Mouse (Mus musculus) CH12.LX (cell line): Measurements from ENCODE around the gene Rrnad1. TPM values are rescaled to one million over a fixed set of nuclear protein-coding genes. Genes with fewer than 3 reads are reported as not detected.

Experiments
- DNase-seq: peaks from one replicate; pipeline ENCODE4 v3.0.0-alpha.2; 2013; ENCODE audit errors: extremely low read depth
- H3K27ac ChIP-seq: 2 replicates; pipeline ENCODE4 v1.5.1; 2012; ENCODE audit warnings: low read depth, mild to moderate bottlenecking, control low read depth, moderate library complexity; ENCODE audit not compliant: insufficient read depth
- H3K27me3 ChIP-seq: replicated peaks from 2 replicates; pipeline ENCODE3; 2012; ENCODE audit warnings: inconsistent platforms
- H3K36me3 ChIP-seq, 2 experiments: replicated peaks in 1 of 2; 2 replicates each; pipeline versions ENCODE3 to v1.6.1; 2012; ENCODE audit warnings: inconsistent platforms in 1 of 2, low read length in 1 of 2, mild to moderate bottlenecking in 1 of 2, mixed read lengths in 1 of 2, moderate library complexity in 1 of 2; ENCODE audit not compliant: control insufficient read depth in 1 of 2, insufficient read depth in 1 of 2
- H3K4me1 ChIP-seq, 2 experiments: 2 replicates each; pipeline ENCODE4 v1.6.1; 2012; ENCODE audit warnings: inconsistent platforms in 1 of 2, moderate library complexity in 1 of 2; ENCODE audit not compliant: insufficient read depth in 2 of 2, control insufficient read depth in 1 of 2
- H3K4me2 ChIP-seq: 2 replicates; pipeline ENCODE4 v1.6.1; 2012; ENCODE audit warnings: low read depth, mild to moderate bottlenecking, control low read depth; ENCODE audit not compliant: poor library complexity, insufficient read depth, severe bottlenecking
- H3K4me3 ChIP-seq, 3 experiments: fragments of 150-350 bp in 1 of 3; sonication (generic) in 1 of 3; replicated peaks in 1 of 3; 2 replicates each; pipeline versions ENCODE3 to v1.5.1; 2011 to 2012; ENCODE audit warnings: low read depth in 2 of 3, low read length in 2 of 3, mild to moderate bottlenecking in 2 of 3, moderate library complexity in 2 of 3, control low read depth in 1 of 3, improper control_type of control experiment in 1 of 3, inconsistent platforms in 1 of 3, mixed read lengths in 1 of 3; ENCODE audit not compliant: poor library complexity in 1 of 3
- H3K79me2 ChIP-seq: replicated peaks from 2 replicates; pipeline ENCODE4 v1.6.1; 2012; ENCODE audit warnings: mild to moderate bottlenecking, moderate library complexity; ENCODE audit not compliant: control insufficient read depth, poor library complexity, insufficient read depth, severe bottlenecking; ENCODE audit errors: extremely low read depth
- H3K9ac ChIP-seq: 2 replicates; pipeline ENCODE4 v1.6.1; 2012; ENCODE audit warnings: low read depth, mild to moderate bottlenecking, control low read depth, moderate library complexity; ENCODE audit not compliant: insufficient read depth
- H3K9me3 ChIP-seq: replicated peaks from 2 replicates; pipeline ENCODE3; 2012; ENCODE audit warnings: low read length, inconsistent platforms, mixed read lengths
- CHD1 ChIP-seq: IDR thresholded peaks from 2 replicates; pipeline ENCODE4 v1.6.1; 2012; ENCODE audit warnings: low read depth, low read length, improper control_type of control experiment, inconsistent platforms
- CTCF ChIP-seq, 2 experiments: IDR thresholded peaks in 1 of 2; conservative IDR thresholded peaks in 1 of 2; 2 replicates each; pipeline ENCODE4 v1.5.1; 2011 to 2012; ENCODE audit warnings: low read depth in 2 of 2, low read length in 2 of 2, improper control_type of control experiment in 1 of 2, inconsistent platforms in 1 of 2, mild to moderate bottlenecking in 1 of 2, moderate library complexity in 1 of 2
- EP300 ChIP-seq: IDR thresholded peaks from 2 replicates; pipeline ENCODE4 v1.6.1; 2011; ENCODE audit warnings: low read length, improper control_type of control experiment
- GABPA ChIP-seq: IDR thresholded peaks from 2 replicates; pipeline ENCODE4 v1.6.1; 2012; ENCODE audit warnings: low read depth, low read length, improper control_type of control experiment, inconsistent platforms; ENCODE audit not compliant: insufficient replicate concordance
- MAFK ChIP-seq: IDR thresholded peaks from 2 replicates; pipeline ENCODE4 v1.6.1; 2011; ENCODE audit warnings: low read length, improper control_type of control experiment; ENCODE audit not compliant: insufficient replicate concordance
- MAX ChIP-seq: IDR thresholded peaks from 2 replicates; pipeline ENCODE4 v1.6.1; 2011; ENCODE audit warnings: low read length, improper control_type of control experiment
- POLR2A ChIP-seq: IDR thresholded peaks from 2 replicates; pipeline ENCODE4 v1.6.1; 2011; ENCODE audit warnings: low read depth, mild to moderate bottlenecking, improper control_type of control experiment, low read length
- POLR2AphosphoS2 ChIP-seq: IDR thresholded peaks from 2 replicates; pipeline ENCODE4 v1.6.1; 2011; ENCODE audit warnings: low read depth, low read length, improper control_type of control experiment
- RCOR1 ChIP-seq: conservative IDR thresholded peaks from 2 replicates; pipeline ENCODE4 v1.6.1; 2012; ENCODE audit warnings: low read depth, mild to moderate bottlenecking, inconsistent platforms, low read length, improper control_type of control experiment
- UBTF ChIP-seq: IDR thresholded peaks from 2 replicates; pipeline ENCODE4 v1.6.1; 2012; ENCODE audit warnings: low read depth, mild to moderate bottlenecking, inconsistent platforms, low read length, improper control_type of control experiment, moderate library complexity
- USF1 ChIP-seq: IDR thresholded peaks from 2 replicates; pipeline ENCODE4 v1.6.1; 2014; ENCODE audit warnings: low read depth, mild to moderate bottlenecking, inconsistent platforms, low read length, improper control_type of control experiment
- ZC3H11A ChIP-seq: IDR thresholded peaks from 2 replicates; pipeline ENCODE4 v1.6.1; 2012; ENCODE audit warnings: low read depth, mild to moderate bottlenecking, inconsistent platforms, low read length, improper control_type of control experiment
- ZKSCAN1 ChIP-seq: IDR thresholded peaks from 2 replicates; pipeline ENCODE4 v1.6.1; 2012; ENCODE audit warnings: low read depth, inconsistent platforms, low read length, improper control_type of control experiment, borderline replicate concordance
- ZMIZ1 ChIP-seq: IDR thresholded peaks from 2 replicates; pipeline ENCODE4 v1.6.1; 2012; ENCODE audit warnings: low read depth, mild to moderate bottlenecking, inconsistent platforms, low read length, improper control_type of control experiment
- dilution Hi-C: fragments of 300-500 bp; cut with MboI; formaldehyde crosslinking; loops from 2 replicates; pipeline ENCODE4 v1.14.3; 2020; ENCODE audit warnings: low sequenced_read_pairs; ENCODE audit not compliant: extremely low pct_unique_long_range_greater_than_20kb, extremely low pct_ligation_motif_present
- in situ Hi-C: fragments of 300-500 bp; cut with MboI; formaldehyde crosslinking; loops from 3 replicates; pipeline ENCODE4 v1.14.3; 2019; ENCODE audit warnings: low sequenced_read_pairs, low pct_ligation_motif_present, low pct_unique_long_range_greater_than_20kb, mixed read lengths
- polyA plus RNA-seq: library from polyadenylated mRNA; unstranded; fragments of >175 nt; gene quantifications from 2 replicates; pipeline ENCODE4 v1.2.1, GENCODE M21; 2012; ENCODE audit warnings: low read depth; ENCODE audit not compliant: insufficient read length
- total RNA-seq, 2 experiments: library from RNA; depleted of rRNA; stranded (reverse); fragments of 300-350 nt in 1 of 2; fragments of >200 nt in 1 of 2; gene quantifications; 2 replicates each; pipeline ENCODE4 v1.2.3; 2012 to 2014

The Rrnad1 gene
- total and polyA plus RNA-seq, 3 experiments, result 8.0 to 12.5 (median 11.4) TPM

DNA sequence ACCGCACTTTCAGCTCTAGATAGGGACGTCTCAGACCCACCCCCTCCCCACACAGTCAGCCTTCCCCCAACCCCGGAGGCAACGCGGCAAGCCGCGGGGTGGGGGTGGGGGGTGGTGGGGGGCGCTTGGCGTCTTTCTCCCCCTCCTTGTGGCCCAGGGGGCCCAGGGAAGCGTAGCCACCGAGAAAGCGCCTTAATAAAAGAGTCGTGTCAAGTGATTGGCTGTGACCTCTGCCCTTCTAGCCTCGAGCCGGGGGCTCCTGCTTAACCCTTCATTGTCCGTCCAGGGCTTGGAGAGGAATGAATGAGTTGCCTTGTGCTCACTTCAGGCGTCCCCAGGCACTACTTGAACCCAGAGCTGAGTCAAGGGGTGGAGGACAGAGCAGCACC, 17.3 kb upstream of the Rrnad1 start:
- H3K79me2 ChIP-seq, result no peaks in the 10 kb centered on the region
- no peaks in the 10 kb centered on the region for H3K9me3 ChIP-seq
- peaks cover 8 to 34% of the 10 kb centered on the region in 2 experiments for H3K36me3 ChIP-seq
- no peak overlapping the region for H3K9ac ChIP-seq
- no peaks in the 10 kb centered on the region for H3K27me3 ChIP-seq
- no peak overlapping the region for H3K4me3 ChIP-seq
- no peaks in the 10 kb centered on the region for H3K4me1 ChIP-seq
- in situ Hi-C loops (no loop called here), dilution Hi-C loops (no loop called here)
- TF ChIP-seq EP300, result no peak
- TF ChIP-seq UBTF, result no peak
- no peak for TF ChIP-seq CHD1
- TF ChIP-seq MAFK, result no peak
- no peak for TF ChIP-seq USF1
- no peak for TF ChIP-seq RCOR1
- no peak for TF ChIP-seq GABPA
- no peak for TF ChIP-seq ZC3H11A
- TF ChIP-seq CTCF (conservative IDR thresholded peaks at IDR 0.05 in 1 of 2, IDR thresholded peaks at IDR 0.05 in 1 of 2; ENCODE audit: low read depth in 2 of 2, low read length in 2 of 2), result no peak
- no peak for TF ChIP-seq MAX
- no peak for TF ChIP-seq ZMIZ1
- TF ChIP-seq ZKSCAN1, result no peak
- H3K4me2 ChIP-seq, result no peak overlapping the region
- no peak overlapping the region for H3K27ac ChIP-seq
- DNase-seq, result no peak

GRCm38 (mm10) chr3:87947056-87947810, 16.7 kb upstream of the Rrnad1 start:
- Histone ChIP-seq H3K9me3 (no peaks in the 10 kb centered on the region), H3K36me3 (peaks cover 12 to 39% of the 10 kb centered on the region in 2 experiments), H3K4me2 (no peak overlapping the region), H3K4me1 (no peaks in the 10 kb centered on the region), H3K79me2 (no peaks in the 10 kb centered on the region), H3K27me3 (no peaks in the 10 kb centered on the region), H3K9ac (no peak overlapping the region)
- dilution Hi-C loops (no loop called here), in situ Hi-C loops (no loop called here)
- no peak for DNase-seq
- TF ChIP-seq RCOR1 (no peak), POLR2AphosphoS2 (peak; percentile 43; the same call in 1 of the 2 replicates)
- TF ChIP-seq, all 38 proteins: peak for 1
- H3K4me3 ChIP-seq, result no peak overlapping the region
- no peak overlapping the region for H3K27ac ChIP-seq

DNA sequence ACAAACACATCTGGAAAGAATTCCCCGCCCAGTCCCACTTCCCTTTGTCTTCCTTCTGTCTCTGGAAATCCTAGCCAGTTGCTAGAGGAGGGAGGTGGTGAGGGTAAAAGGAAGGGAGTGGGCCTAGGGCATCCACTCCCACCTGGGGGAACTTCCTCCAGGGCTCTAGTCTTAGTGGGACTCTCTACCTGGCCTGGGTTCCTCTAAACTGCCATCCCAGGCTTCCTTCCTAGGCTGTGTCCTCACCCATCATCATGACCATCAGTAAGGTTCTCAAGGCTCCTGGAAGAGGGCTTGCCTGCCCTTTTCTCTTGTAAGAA, 16.0 kb upstream of the Rrnad1 start:
- dilution Hi-C loops, result no loop called here
- H3K36me3 ChIP-seq, result peaks cover 18 to 46% of the 10 kb centered on the region in 2 experiments
- in situ Hi-C loops, result no loop called here
- no peak overlapping the region for H3K9ac ChIP-seq
- no peaks in the 10 kb centered on the region for H3K79me2 ChIP-seq
- no peak; the same call in 1 of the 2 replicates for TF ChIP-seq POLR2A
- DNase-seq, result no peak
- no peak overlapping the region for H3K4me3 ChIP-seq
- no peak overlapping the region for H3K27ac ChIP-seq
- no peaks in the 10 kb centered on the region for H3K4me1 ChIP-seq
- no peaks in the 10 kb centered on the region for H3K27me3 ChIP-seq
- no peak overlapping the region for H3K4me2 ChIP-seq
- H3K9me3 ChIP-seq, result no peaks in the 10 kb centered on the region
